Mouse (Mus musculus) regulatory T cell (primary cell): ENCODE measurements around the gene Rps6kb2.
"Not testable (repeated sequence)": the region's sequence is repeated elsewhere in the genome, so short reads cannot be mapped to it uniquely, and the experiment has no call there.

Source experiments
- in situ Hi-C: fragments of 300-600 bp; cut with MboI, MseI; formaldehyde crosslinking; loops from one replicate; pipeline ENCODE4 v1.15.1; 2025; ENCODE audit warnings: high pct_unique_total_duplicates

Rps6kb2 gene

GRCm38 (mm10) chr19:4143759-4144268 is 19.3 kb downstream of the Rps6kb2 start, which contains the start of gene Cabp4:
TSS of gene Cabp4 (minus strand) at chr19:4144033.
- in situ Hi-C loops, result no loop called here

GRCm38 (mm10) chr19:4142416-4143173 is 20.6 kb downstream of the Rps6kb2 start:
- in situ Hi-C loops, result no loop called here

GRCm38 (mm10) chr19:4140147-4140546 is 23.0 kb downstream of the Rps6kb2 start:
- in situ Hi-C loops, result no loop called here

GRCm38 (mm10) chr19:4139446-4139845 is 23.7 kb downstream of the Rps6kb2 start, which contains the start of gene Gpr152:
TSS of gene Gpr152 (plus strand) at chr19:4139787.
- in situ Hi-C loops, result no loop called here

- in situ Hi-C loops, result no loop called here
Measured at GRCm38 (mm10) chr19:4137913-4138312, 25.2 kb downstream of the Rps6kb2 start.

- in situ Hi-C loops, result no loop called here
Measured at GRCm38 (mm10) chr19:4136463-4136862, 26.7 kb downstream of the Rps6kb2 start.

GRCm38 (mm10) chr19:4135963-4136345 is 27.2 kb downstream of the Rps6kb2 start:
- in situ Hi-C loops, result not testable (repeated sequence)

GRCm38 (mm10) chr19:4135229-4135962 is 27.8 kb downstream of the Rps6kb2 start:
- in situ Hi-C loops, result not testable (repeated sequence)

- in situ Hi-C loops, result no loop called here
Measured at GRCm38 (mm10) chr19:4134354-4134753, 28.8 kb downstream of the Rps6kb2 start.

GRCm38 (mm10) chr19:4131768-4132167 is 31.4 kb downstream of the Rps6kb2 start:
- in situ Hi-C loops, result no loop called here

GRCm38 (mm10) chr19:4131075-4131474 is 32.1 kb downstream of the Rps6kb2 start:
- in situ Hi-C loops, result no loop called here

GRCm38 (mm10) chr19:4130106-4130505 is 33.0 kb downstream of the Rps6kb2 start:
- in situ Hi-C loops, result no loop called here

GRCm38 (mm10) chr19:4129462-4129861 is 33.7 kb downstream of the Rps6kb2 start:
- in situ Hi-C loops, result no loop called here

GRCm38 (mm10) chr19:4126759-4127495 is 36.2 kb downstream of the Rps6kb2 start:
- in situ Hi-C loops, result no loop called here

- in situ Hi-C loops, result no loop called here
Measured at GRCm38 (mm10) chr19:4125741-4126696, 37.1 kb downstream of the Rps6kb2 start, which contains the start of gene Aip. TSS of gene Aip (minus strand) at chr19:4125858.

- in situ Hi-C loops, result not testable (repeated sequence)
Measured at GRCm38 (mm10) chr19:4125268-4125667, 37.9 kb downstream of the Rps6kb2 start.

- in situ Hi-C loops, result no loop called here
Measured at GRCm38 (mm10) chr19:4124432-4124831, 38.7 kb downstream of the Rps6kb2 start.

- in situ Hi-C loops, result no loop called here
Measured at GRCm38 (mm10) chr19:4122411-4123370, 40.5 kb downstream of the Rps6kb2 start.

- in situ Hi-C loops, result not testable (repeated sequence)
Measured at GRCm38 (mm10) chr19:4121896-4122295, 41.3 kb downstream of the Rps6kb2 start.
